Mouse (Mus musculus) hindbrain, embryonic 15.5 days (tissue): ENCODE results near the gene Ptcd2. TPM values are rescaled to one million over a fixed set of nuclear protein-coding genes. Genes with fewer than 3 reads are reported as not detected.
A peak's percentile ranks its signal among the peaks of the same experiment; 100 is the strongest.

ENCODE experiments used
- ATAC-seq: fragments of 200-750 bp; cut with Nextera tagmentation; 2 replicates; pipeline ENCODE4 v1.8.0; 2017; ENCODE audit warnings: low read depth, moderate number of reproducible peaks, moderate TSS enrichment; ENCODE audit not compliant: low FRiP score
- H3K27ac ChIP-seq: fragments of 300-500 bp; sonication (generic); replicated peaks from 2 replicates; pipeline ENCODE4 v1.5.1; 2015; ENCODE audit warnings: mild to moderate bottlenecking, inconsistent platforms
- H3K27me3 ChIP-seq: fragments of 300-500 bp; sonication (generic); 2 replicates; pipeline ENCODE4 v1.6.1; 2015; ENCODE audit warnings: control low read depth, inconsistent platforms
- H3K36me3 ChIP-seq: fragments of 300-500 bp; sonication (generic); 2 replicates; pipeline ENCODE4 v1.6.1; 2015; ENCODE audit warnings: control low read depth, inconsistent platforms
- H3K4me1 ChIP-seq: fragments of 300-500 bp; sonication (generic); replicated peaks from 2 replicates; pipeline ENCODE4 v1.6.1; 2015; ENCODE audit warnings: control low read depth, inconsistent platforms
- H3K4me2 ChIP-seq: fragments of 300-500 bp; sonication (generic); 2 replicates; pipeline ENCODE4 v1.6.1; 2015; ENCODE audit warnings: moderate library complexity, mild to moderate bottlenecking, inconsistent platforms
- H3K4me3 ChIP-seq: fragments of 300-500 bp; sonication (generic); 2 replicates; pipeline ENCODE4 v1.5.1; 2015; ENCODE audit warnings: mild to moderate bottlenecking, inconsistent platforms
- H3K9ac ChIP-seq: fragments of 300-500 bp; sonication (generic); 2 replicates; pipeline ENCODE4 v1.6.1; 2015; ENCODE audit warnings: inconsistent platforms
- H3K9me3 ChIP-seq: fragments of 300-500 bp; sonication (generic); 2 replicates; pipeline ENCODE4 v1.6.1; 2016; ENCODE audit warnings: control low read depth, inconsistent platforms
- WGBS: fragments of 180-500 bp; shearing (Covaris S2); methylation state at CpG from one replicate; pipeline ENCODE4 v1.1.7; 2015; 5-methylcytosine and 5-hydroxymethylcytosine counted together
- polyA plus RNA-seq: library from polyadenylated mRNA; unstranded; fragments of >200 nt; fragmentation: Nextera tagmentation; extraction: Ambion mirVana; gene quantifications from 2 replicates; pipeline ENCODE4 v1.2.1, GENCODE M21; 2015

The Ptcd2 gene
- polyA plus RNA-seq, 1 experiment from 2014 or later = 53.1 TPM

DNA sequence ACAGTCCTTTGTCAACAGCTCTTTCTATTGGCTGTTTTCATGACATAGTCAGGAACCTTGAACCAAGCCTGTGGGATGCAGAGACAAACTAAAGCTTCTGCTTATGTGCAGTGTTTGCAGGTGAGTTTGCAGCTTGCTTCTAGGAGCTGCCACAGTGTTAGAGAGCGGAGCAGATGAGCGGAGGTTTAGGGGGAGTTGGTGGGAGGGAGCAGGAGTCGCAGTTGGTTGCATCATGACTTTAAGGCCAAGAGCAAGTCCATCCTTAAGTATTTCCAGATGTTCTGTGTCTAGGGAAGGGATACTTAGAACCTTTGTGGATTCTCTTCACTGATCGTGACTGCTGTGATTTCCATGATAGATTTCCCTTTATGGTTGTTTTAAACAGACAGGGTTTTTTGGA, 29.7 kb upstream of the Ptcd2 start:
- Histone ChIP-seq H3K4me2 (no peak overlapping the region), H3K4me1 (0 out of 2 replicates have a peak, but pooled peaks cover 2% of the 10 kb centered on the region), H3K9ac (0 out of 2 replicates have a peak overlapping the region, but pooled peaks have one; percentile 10), H3K27me3 (no peaks in the 10 kb centered on the region), H3K36me3 (no peaks in the 10 kb centered on the region), H3K9me3 (no peaks in the 10 kb centered on the region), H3K4me3 (no peak overlapping the region), H3K27ac (no peak overlapping the region)
- 85% methylated on average over 4 of the region's 4 CpGs for WGBS
- ATAC-seq = no peak

DNA sequence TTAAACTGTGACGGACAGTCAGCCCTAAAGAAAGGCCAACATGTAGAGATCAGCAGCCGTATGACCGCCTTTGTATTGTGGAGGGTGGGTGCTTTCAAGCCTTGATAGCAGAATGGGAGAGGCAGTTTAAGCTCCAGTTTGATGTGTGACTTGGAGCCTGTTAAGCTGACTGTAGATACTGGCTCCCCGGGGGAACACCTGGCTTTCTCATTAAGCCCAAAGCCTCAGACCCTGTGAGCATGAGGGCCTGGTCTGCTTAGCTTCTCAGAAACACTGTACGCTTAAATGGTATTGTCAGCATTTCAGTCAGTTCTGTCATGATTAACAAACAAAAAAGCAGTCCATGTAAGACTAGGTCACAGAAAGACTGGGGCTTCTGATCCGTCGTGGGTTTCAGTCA, 29.2 kb upstream of the Ptcd2 start:
- WGBS = 84% methylated on average over 7 of the region's 7 CpGs
- Histone ChIP-seq H3K4me3 (no peak overlapping the region), H3K27me3 (no peaks in the 10 kb centered on the region), H3K4me1 (0 out of 2 replicates have a peak, but pooled peaks cover 4% of the 10 kb centered on the region), H3K9ac (no peak overlapping the region), H3K4me2 (no peak overlapping the region), H3K27ac (no peak overlapping the region), H3K36me3 (no peaks in the 10 kb centered on the region), H3K9me3 (no peaks in the 10 kb centered on the region)
- no peak for ATAC-seq

- 92% methylated on average over 5 of the region's 5 CpGs for WGBS
- Histone ChIP-seq H3K9me3 (no peaks in the 10 kb centered on the region), H3K4me3 (no peak overlapping the region), H3K4me2 (no peak overlapping the region), H3K36me3 (no peaks in the 10 kb centered on the region), H3K27me3 (no peaks in the 10 kb centered on the region), H3K4me1 (peaks cover 11% of the 10 kb centered on the region; the same call in 1 of the 2 replicates), H3K9ac (no peak overlapping the region), H3K27ac (no peak overlapping the region)
- no peak for ATAC-seq
Observed at GRCm38 (mm10) chr13:99371285-99371684, 26.8 kb upstream of the Ptcd2 start.

DNA sequence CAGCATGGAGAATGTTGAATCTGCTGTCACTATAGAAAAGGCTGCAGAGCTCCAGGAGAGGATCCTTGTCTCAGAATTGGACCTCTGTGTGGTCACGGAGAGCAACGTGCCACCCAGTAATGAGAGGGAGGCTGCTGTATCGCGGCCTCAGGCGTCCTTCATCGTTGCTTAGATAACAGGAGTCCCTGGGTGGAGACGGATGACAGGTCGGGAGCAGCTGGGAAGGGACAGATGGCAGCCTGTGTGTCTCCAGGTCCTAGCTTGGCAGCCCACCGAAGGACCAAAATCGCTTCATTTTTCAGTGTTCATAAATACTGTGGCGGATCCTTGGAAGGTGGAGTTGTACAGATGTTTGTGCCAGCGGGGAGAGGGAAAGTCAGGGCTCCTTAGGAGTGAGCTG, 24.6 kb upstream of the Ptcd2 start:
- Histone ChIP-seq H3K4me1 (peaks cover 8% of the 10 kb centered on the region; the same call in 1 of the 2 replicates), H3K36me3 (0 out of 2 replicates have a peak, but pooled peaks cover 5% of the 10 kb centered on the region), H3K27me3 (no peaks in the 10 kb centered on the region), H3K9me3 (no peaks in the 10 kb centered on the region), H3K27ac (peak overlapping the region; percentile 45; the same call in 1 of the 2 replicates), H3K4me3 (no peak overlapping the region), H3K9ac (no peak overlapping the region), H3K4me2 (no peak overlapping the region)
- WGBS = 42% methylated on average over 12 of the region's 12 CpGs
- ATAC-seq = peak; percentile 63

DNA sequence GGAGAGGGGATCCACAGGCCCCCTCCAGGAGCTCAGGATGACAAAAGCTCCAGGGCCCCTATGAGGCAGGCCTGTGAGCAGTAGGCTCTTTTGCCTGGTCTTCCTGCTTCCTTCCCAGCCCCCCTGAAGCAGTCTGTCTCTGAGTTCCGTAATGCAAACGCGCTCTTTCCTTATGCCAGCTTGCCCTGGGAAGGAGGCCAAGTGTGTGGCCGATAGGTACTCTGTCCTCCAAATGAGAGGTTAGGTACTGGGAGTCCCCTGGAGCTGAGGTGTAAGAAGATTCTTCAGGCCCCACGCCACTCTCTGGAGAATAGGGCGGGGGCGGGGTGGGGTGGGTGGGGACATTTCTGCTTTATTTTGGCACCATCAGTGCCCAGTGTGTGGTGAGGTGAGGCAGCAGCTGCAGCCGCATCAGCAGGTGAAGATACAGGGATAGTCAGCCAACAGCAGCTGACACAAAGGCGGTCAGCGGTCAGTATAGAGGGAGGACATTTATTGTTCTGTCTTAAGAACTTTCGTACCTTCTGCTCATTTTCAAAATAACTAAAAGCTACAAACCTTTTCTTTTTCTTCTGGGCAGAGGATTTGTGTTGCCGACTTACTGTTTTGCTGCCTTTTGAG, 23.2 kb upstream of the Ptcd2 start:
- Histone ChIP-seq H3K4me3 (no peak overlapping the region), H3K9ac (no peak overlapping the region), H3K27me3 (no peaks in the 10 kb centered on the region), H3K4me2 (no peak overlapping the region), H3K4me1 (peaks cover 8% of the 10 kb centered on the region; the same call in 1 of the 2 replicates), H3K9me3 (no peaks in the 10 kb centered on the region), H3K27ac (no peak overlapping the region), H3K36me3 (0 out of 2 replicates have a peak, but pooled peaks cover 5% of the 10 kb centered on the region)
- no peak for ATAC-seq
- WGBS = 76% methylated on average over 12 of the region's 12 CpGs

- WGBS = 92% methylated on average over 5 of the region's 5 CpGs
- ATAC-seq = no peak
- Histone ChIP-seq H3K27me3 (no peaks in the 10 kb centered on the region), H3K4me3 (no peak overlapping the region), H3K4me2 (no peak overlapping the region), H3K36me3 (0 out of 2 replicates have a peak, but pooled peaks cover 5% of the 10 kb centered on the region), H3K27ac (no peak overlapping the region), H3K4me1 (peaks cover 8% of the 10 kb centered on the region; the same call in 1 of the 2 replicates), H3K9ac (no peak overlapping the region), H3K9me3 (no peaks in the 10 kb centered on the region)
Observed at GRCm38 (mm10) chr13:99366422-99367175, 22.1 kb upstream of the Ptcd2 start.

GRCm38 (mm10) chr13:99363866-99364265, 19.4 kb upstream of the Ptcd2 start:
- no peak overlapping the region for H3K4me2 ChIP-seq
- H3K4me1 ChIP-seq = peaks cover 8% of the 10 kb centered on the region; the same call in 1 of the 2 replicates
- 31% methylated on average over 4 of the region's 4 CpGs for WGBS
- 0 out of 2 replicates have a peak, but pooled peaks cover 5% of the 10 kb centered on the region for H3K36me3 ChIP-seq
- H3K9me3 ChIP-seq = no peaks in the 10 kb centered on the region
- H3K27me3 ChIP-seq = no peaks in the 10 kb centered on the region
- H3K4me3 ChIP-seq = no peak overlapping the region
- no peak overlapping the region for H3K27ac ChIP-seq
- H3K9ac ChIP-seq = no peak overlapping the region
- no peak for ATAC-seq

DNA sequence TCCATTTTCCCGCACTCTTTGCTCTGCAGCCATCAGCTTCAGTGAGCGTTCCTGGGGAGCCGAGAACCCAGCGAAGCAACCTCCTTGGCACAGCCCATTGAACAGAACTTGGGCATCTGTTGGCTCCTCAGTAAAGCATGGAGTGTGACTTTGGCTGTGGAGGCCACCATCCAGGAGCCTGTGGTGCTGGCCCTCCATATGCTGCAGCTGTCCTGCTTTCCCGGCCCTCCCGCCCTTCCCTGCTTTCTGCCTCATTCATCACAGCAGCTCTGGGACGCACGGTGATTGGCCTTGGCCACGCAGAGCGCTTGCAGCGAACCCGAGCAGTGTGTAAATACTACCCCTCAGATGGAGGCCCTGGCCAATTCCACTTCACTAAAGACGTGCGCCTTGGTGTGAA, 14.4 kb upstream of the Ptcd2 start:
- no peak overlapping the region for H3K4me3 ChIP-seq
- peaks cover 3% of the 10 kb centered on the region; the same call in 1 of the 2 replicates for H3K4me1 ChIP-seq
- WGBS = 59% methylated on average over 14 of the region's 14 CpGs
- H3K36me3 ChIP-seq = no peaks in the 10 kb centered on the region
- H3K27ac ChIP-seq = peak overlapping the region; percentile 31; the same call in 1 of the 2 replicates
- peak; percentile 88 for ATAC-seq
- H3K4me2 ChIP-seq = no peak overlapping the region
- H3K9ac ChIP-seq = no peak overlapping the region
- no peaks in the 10 kb centered on the region for H3K27me3 ChIP-seq
- H3K9me3 ChIP-seq = no peaks in the 10 kb centered on the region

DNA sequence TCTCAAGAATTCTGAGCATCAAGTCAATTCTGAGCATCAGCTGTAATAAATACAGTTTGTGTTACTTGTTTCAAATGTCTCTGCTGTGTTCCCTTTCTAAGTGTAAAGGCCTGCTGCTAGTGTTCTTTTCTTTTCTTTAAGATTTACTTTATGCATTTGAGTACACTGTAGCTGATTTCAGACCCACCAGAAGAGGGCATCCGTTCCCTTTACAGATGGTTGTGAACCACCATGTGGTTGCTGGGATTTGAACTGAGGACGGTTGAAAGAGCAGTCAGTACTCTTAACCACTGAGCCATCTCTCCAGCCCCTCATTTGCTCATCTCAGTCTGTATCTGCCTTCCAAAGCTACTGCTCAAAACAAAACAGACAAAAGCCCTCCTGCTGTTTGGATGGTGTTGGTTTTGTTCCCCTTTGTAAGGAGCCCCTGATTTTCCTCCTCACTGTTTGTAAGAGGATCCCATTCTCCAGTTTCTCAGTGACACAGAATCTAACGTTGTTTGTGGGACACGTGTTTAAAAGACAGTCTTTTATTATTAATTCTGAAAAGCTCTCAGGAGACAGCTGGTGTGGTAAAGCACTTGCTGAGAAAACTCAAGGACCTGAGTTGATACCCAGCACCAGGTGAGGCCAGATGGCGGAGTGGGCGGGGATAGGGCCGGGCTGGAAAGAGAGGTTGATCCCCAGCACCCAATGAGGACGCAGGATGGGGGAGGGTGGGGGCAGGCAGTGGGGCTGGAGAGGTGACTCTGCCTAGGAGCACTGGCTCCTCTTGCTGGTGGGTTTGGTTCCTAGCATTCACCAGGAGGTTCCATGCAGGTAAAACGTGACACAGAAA, 12.1 kb upstream of the Ptcd2 start:
- Histone ChIP-seq H3K27ac (no peak overlapping the region), H3K27me3 (no peaks in the 10 kb centered on the region), H3K9me3 (no peaks in the 10 kb centered on the region), H3K36me3 (no peaks in the 10 kb centered on the region), H3K4me3 (no peak overlapping the region), H3K4me2 (no peak overlapping the region), H3K4me1 (peaks cover 13% of the 10 kb centered on the region), H3K9ac (no peak overlapping the region)
- WGBS = 34% methylated on average over 9 of the region's 9 CpGs
- no peak for ATAC-seq

DNA sequence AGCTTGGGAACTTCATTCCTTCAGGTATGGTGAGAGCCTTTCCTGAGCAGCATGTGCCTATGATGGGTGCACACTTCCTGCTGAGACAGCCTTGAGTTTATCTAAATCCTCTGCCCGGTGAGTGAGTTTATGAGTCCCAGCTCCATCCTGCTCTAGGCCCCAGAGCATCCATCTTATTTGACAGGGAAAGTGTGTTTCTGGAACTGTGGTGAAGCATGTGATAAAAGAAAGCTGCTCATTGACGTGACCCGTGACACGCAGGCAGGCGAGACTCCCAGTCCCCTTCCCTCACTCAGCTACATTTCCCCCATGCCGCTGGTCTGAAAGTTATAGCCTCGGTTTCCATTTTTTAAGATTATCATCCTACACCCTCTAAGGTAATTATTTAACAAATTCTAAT, 11.4 kb upstream of the Ptcd2 start:
- ATAC-seq = no peak
- H3K9me3 ChIP-seq = no peaks in the 10 kb centered on the region
- H3K27ac ChIP-seq = no peak overlapping the region
- 66% methylated on average over 7 of the region's 7 CpGs for WGBS
- no peaks in the 10 kb centered on the region for H3K36me3 ChIP-seq
- no peaks in the 10 kb centered on the region for H3K27me3 ChIP-seq
- no peak overlapping the region for H3K4me2 ChIP-seq
- no peak overlapping the region for H3K4me3 ChIP-seq
- H3K9ac ChIP-seq = no peak overlapping the region
- peaks cover 13% of the 10 kb centered on the region for H3K4me1 ChIP-seq

- Histone ChIP-seq H3K27me3 (no peaks in the 10 kb centered on the region), H3K4me3 (no peak overlapping the region), H3K27ac (no peak overlapping the region), H3K36me3 (peaks cover 2% of the 10 kb centered on the region; the same call in 1 of the 2 replicates), H3K9ac (no peak overlapping the region), H3K4me1 (peaks cover 13% of the 10 kb centered on the region), H3K4me2 (no peak overlapping the region), H3K9me3 (no peaks in the 10 kb centered on the region)
- no peak for ATAC-seq
- 86% methylated on average over 6 of the region's 6 CpGs for WGBS
Observed at GRCm38 (mm10) chr13:99355072-99355471, 10.6 kb upstream of the Ptcd2 start.
